Mouse (Mus musculus): ENCODE measurements at regions not wholly inside any gene's neighbourhood (a gene's known extent, or its start where the extent isn't known, plus 50 kb on each side); places are given as distances from the start of the nearest gene placed in this dataset.

DNA sequence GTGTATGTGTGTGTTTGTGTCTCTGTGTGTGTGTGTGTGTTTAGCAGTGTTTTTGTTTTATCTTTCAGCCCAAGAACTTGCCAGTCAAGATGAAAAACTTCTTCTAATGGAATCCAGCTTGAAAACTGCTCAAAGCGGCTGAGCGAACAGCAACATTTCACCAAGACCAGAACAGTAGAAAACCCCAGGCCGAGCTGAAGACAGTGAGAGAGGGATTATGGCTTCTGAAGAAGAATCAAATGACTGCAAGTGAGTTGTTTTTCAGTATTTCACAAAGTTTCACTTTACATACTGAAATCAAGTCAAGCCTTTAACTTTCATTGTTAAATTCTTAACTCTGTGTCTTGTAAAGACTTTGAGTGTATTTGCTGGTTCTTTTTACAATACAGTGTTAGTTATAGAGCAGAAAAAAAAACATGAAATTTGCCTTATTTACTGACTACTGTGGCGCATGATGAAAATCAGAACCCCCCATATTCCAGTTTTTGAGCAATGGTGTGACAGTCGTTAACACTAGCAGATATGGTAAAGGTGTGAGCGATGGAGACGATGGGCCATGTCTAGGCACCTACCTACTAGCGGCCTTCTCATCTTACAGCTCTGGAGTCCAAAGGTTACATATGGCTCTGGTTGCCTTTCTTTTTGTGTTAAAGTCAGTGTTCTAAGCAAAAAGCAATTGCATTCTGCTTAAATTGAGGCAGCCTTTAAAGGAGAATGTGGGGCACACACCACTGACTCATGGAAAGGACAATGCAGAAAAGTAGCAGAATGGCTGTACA is 357.0 kb downstream of the Gm8797 start:
- TF ChIP-seq POLR2A (IDR thresholded peaks at IDR 0.05; ENCODE audit: extremely low read depth, insufficient read depth, low read length), result no peak
- TF ChIP-seq CTCF (IDR thresholded peaks at IDR 0.05; ENCODE audit: extremely low read depth, insufficient read depth, low read length), result no peak
